Mouse (Mus musculus): Measurements from ENCODE around the gene Rgs10. TPM values are rescaled to one million over a fixed set of nuclear protein-coding genes. Genes with fewer than 3 reads are reported as not detected.

Gene Rgs10
- polyA plus RNA-seq, 1 experiment from 2014 or later = 20.3 TPM

DNA sequence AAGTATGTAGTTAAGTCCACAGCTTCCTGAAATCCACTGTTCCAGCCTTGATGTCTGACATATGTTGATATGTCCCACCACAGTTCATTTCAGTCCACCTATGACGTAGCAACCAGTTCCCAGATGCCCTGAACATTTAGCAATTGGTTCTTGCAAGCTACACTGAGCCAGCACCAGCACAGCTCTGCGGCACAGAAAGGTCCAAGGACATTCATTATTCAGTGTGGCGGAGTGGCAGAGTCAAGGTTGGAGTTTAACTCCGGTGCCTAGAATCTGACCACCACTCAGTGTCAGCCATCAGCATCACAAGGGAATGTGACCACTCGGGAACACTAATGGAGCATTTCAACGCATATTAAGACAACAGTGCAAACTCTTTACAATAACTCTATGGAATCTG lies 1.9 kb downstream of the Rgs10 start:
- peaks cover 40% of the 10 kb centered on the region for H3K27me3 ChIP-seq (ENCODE audit: control insufficient read depth, insufficient read depth, low read length)

DNA sequence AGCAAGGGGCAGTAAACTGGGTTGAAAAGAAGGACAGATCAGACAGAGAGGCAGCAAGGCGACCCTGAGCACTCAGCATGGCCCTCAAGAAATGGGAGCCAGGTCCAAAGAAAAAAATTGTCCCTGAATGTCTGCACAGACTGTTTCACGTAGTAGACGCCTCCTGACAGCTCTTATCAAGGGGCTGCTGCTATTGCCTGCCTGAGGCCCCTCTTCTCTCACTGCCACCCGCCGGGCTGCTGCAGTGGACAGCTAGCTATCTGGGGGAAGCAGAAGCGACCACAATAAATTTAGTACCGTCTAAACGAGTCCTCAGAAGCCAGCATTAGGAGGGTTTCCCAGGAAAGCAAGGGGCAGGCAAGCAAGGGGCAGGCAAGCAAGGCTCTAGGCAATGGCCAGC lies 4.1 kb downstream of the Rgs10 start:
- no peak for ATAC-seq (replicated peaks; ENCODE audit: insufficient number of reproducible peaks, low FRiP score, low TSS enrichment)
- Histone ChIP-seq H3K36me3 (ENCODE audit: control insufficient read depth, insufficient read depth, low read length) (no peaks in the 10 kb centered on the region), H3K4me1 (ENCODE audit: control insufficient read depth, insufficient read depth, low read length) (peaks cover 34% of the 10 kb centered on the region), H3K4me2 (peak overlapping the region; percentile 55), H3K27me3 (ENCODE audit: control insufficient read depth, insufficient read depth, low read length) (peaks cover 23% of the 10 kb centered on the region), H3K9me3 (replicated peaks; ENCODE audit: control insufficient read depth, low read length) (no peaks in the 10 kb centered on the region), H3K4me3 (ENCODE audit: low read depth, low read length) (peak overlapping the region; percentile 26), H3K27ac (ENCODE audit: low read depth, low read length) (peak overlapping the region; percentile 82), H3K9ac (ENCODE audit: low read depth, low read length) (peak overlapping the region; percentile 59)
- 3% methylated on average over 8 of the region's 8 CpGs for WGBS (ENCODE audit: insufficient replicate concordance)

More for the DNA sequence above, 1.9 kb downstream of the Rgs10 start:
- Histone ChIP-seq H3K27ac (ENCODE audit: low read depth, low read length) (no peak overlapping the region), H3K4me1 (ENCODE audit: control insufficient read depth, insufficient read depth, low read length) (peaks cover 34% of the 10 kb centered on the region), H3K9me3 (replicated peaks; ENCODE audit: control insufficient read depth, low read length) (no peaks in the 10 kb centered on the region), H3K36me3 (ENCODE audit: control insufficient read depth, insufficient read depth, low read length) (no peaks in the 10 kb centered on the region), H3K4me3 (ENCODE audit: low read depth, low read length) (0 out of 2 replicates have a peak overlapping the region, but pooled peaks have one; percentile 80), H3K9ac (ENCODE audit: low read depth, low read length) (no peak overlapping the region), H3K4me2 (peak overlapping the region; percentile 100)
- ATAC-seq (replicated peaks; ENCODE audit: insufficient number of reproducible peaks, low FRiP score, low TSS enrichment) = no peak
- WGBS (ENCODE audit: insufficient replicate concordance) = 65% methylated on average over 6 of the region's 6 CpGs

DNA sequence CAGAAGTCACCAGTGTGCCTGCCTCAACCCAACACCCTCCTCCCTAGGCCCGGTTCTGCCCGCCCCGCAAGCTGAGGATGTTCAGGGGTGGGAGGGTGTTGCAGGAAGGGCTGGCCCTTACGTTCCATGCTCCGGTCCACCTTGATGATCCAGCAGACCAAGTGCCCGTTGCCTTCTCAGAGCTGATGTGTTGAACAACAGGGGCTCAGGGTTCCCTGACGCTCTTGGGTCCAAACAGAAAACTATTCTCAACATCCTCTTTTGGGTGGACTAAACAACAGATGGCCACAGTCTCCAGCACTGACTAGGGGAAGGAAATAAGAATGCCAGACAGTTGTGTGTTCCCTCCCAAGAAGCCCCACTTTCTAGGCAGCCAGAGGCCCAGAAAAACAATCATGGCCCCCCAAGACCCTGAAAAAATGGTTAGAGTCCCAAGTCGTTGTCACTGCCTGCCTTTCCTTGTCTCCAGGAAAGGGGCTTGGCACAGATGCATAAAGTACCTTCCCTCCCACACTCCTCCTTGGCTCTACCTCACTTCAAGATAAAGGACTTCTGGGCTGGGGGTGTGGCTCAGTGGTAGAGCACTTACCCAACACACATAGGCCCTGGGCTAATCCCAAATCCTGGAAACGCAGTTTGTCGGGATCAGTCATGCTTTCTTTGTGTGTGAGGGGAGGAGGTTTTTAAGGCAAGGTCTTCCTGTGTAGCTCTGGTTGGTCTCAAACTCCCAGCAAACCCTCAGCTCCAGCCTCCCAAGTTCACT lies 6.3 kb downstream of the Rgs10 start:
- H3K9ac ChIP-seq (ENCODE audit: low read depth, low read length) = no peak overlapping the region
- H3K4me1 ChIP-seq (ENCODE audit: control insufficient read depth, insufficient read depth, low read length) = peaks cover 28% of the 10 kb centered on the region
- H3K27ac ChIP-seq (ENCODE audit: low read depth, low read length) = no peak overlapping the region
- no peak for ATAC-seq (replicated peaks; ENCODE audit: insufficient number of reproducible peaks, low FRiP score, low TSS enrichment)
- no peaks in the 10 kb centered on the region for H3K36me3 ChIP-seq (ENCODE audit: control insufficient read depth, insufficient read depth, low read length)
- no peaks in the 10 kb centered on the region for H3K9me3 ChIP-seq (replicated peaks; ENCODE audit: control insufficient read depth, low read length)
- 60% methylated on average over 10 of the region's 10 CpGs for WGBS (ENCODE audit: insufficient replicate concordance)
- H3K4me3 ChIP-seq (ENCODE audit: low read depth, low read length) = no peak overlapping the region
- peaks cover 11% of the 10 kb centered on the region for H3K27me3 ChIP-seq (ENCODE audit: control insufficient read depth, insufficient read depth, low read length)
- no peak overlapping the region for H3K4me2 ChIP-seq

DNA sequence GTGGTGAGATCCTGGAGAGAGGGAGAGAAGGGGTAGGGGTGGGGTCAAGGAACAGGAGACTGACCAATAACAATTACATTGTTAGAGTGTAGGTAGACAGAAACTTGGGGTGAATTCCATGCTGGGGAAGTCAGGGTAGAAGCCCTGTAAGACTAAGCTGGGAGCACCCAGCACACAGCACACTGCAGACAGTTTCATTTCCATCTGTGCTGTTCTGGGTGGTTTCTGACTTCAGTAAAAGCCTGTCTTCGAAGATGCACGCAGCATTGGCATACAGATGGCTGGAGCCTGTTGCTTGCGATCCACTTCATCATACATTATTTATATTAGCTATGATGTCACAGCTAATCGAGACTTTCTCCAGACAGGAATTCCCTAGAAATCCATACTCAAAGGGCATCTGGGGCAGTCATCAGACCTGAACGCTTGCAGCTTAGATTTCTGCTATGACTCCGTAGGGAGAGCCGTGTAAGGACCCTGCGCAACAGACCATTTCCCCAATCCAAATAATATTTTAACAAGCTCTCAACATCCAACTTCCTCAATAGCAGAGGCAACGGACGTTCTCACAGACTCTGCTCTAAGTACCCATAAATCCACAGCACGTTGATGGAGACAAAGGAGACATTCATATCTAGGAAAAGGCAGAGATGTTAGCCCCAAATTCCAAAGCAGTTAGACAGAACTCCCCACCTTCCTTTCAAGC lies 7.7 kb downstream of the Rgs10 start:
- no peaks in the 10 kb centered on the region for H3K9me3 ChIP-seq (replicated peaks; ENCODE audit: control insufficient read depth, low read length)
- peaks cover 25% of the 10 kb centered on the region for H3K4me1 ChIP-seq (ENCODE audit: control insufficient read depth, insufficient read depth, low read length)
- no peak for ATAC-seq (replicated peaks; ENCODE audit: insufficient number of reproducible peaks, low FRiP score, low TSS enrichment)
- no peak overlapping the region for H3K4me3 ChIP-seq (ENCODE audit: low read depth, low read length)
- WGBS (ENCODE audit: insufficient replicate concordance) = 70% methylated on average over 11 of the region's 11 CpGs
- H3K27me3 ChIP-seq (ENCODE audit: control insufficient read depth, insufficient read depth, low read length) = no peaks in the 10 kb centered on the region
- H3K27ac ChIP-seq (ENCODE audit: low read depth, low read length) = no peak overlapping the region
- H3K36me3 ChIP-seq (ENCODE audit: control insufficient read depth, insufficient read depth, low read length) = no peaks in the 10 kb centered on the region
- no peak overlapping the region for H3K9ac ChIP-seq (ENCODE audit: low read depth, low read length)
- H3K4me2 ChIP-seq = no peak overlapping the region

DNA sequence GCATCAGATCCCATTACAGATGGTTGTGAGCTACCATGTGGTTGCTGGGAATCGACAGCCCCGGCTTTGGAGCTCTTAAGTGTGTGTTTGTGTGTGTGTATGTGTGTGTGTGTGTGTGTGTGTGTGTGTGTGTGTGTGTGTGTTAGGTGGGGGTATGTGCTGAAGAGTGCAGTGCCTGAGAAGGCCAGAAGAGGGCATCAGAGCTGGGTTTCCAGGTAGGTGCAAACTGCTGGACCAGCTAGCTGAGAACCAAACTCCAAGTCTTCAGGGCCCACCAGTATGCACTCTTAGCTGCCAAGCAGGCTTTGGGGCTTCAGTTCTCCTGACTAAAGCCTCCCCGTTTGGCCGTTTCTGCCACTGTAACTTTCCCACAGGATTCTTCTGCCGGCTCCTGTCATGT lies 10.3 kb downstream of the Rgs10 start:
- WGBS (ENCODE audit: insufficient replicate concordance) = 98% methylated on average over 5 of the region's 5 CpGs
- H3K27me3 ChIP-seq (ENCODE audit: control insufficient read depth, insufficient read depth, low read length) = no peaks in the 10 kb centered on the region
- H3K9ac ChIP-seq (ENCODE audit: low read depth, low read length) = no peak overlapping the region

DNA sequence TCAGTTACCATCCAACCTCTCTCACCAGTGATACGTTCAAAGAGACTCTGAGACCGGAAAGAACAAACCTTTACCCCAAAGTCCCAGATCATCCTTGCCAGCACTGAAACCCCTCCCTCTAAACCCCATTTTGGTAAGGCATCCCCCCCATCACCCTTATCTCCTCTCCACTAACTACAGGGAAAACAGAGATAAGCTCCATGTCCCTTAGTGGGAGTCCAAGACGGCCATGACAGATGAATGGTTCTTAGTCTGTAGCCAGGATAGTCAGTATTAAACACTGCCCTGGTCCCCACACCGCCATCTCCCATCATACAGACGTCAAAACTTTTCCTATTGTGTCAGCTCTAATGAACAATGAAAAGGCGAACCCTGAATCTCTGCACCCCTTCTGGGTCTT lies 14.6 kb downstream of the Rgs10 start:
- Histone ChIP-seq H3K4me3 (ENCODE audit: low read depth, low read length) (no peak overlapping the region), H3K4me2 (no peak overlapping the region), H3K4me1 (ENCODE audit: control insufficient read depth, insufficient read depth, low read length) (no peaks in the 10 kb centered on the region), H3K9ac (ENCODE audit: low read depth, low read length) (no peak overlapping the region), H3K27ac (ENCODE audit: low read depth, low read length) (no peak overlapping the region), H3K9me3 (replicated peaks; ENCODE audit: control insufficient read depth, low read length) (no peaks in the 10 kb centered on the region), H3K36me3 (ENCODE audit: control insufficient read depth, insufficient read depth, low read length) (no peaks in the 10 kb centered on the region), H3K27me3 (ENCODE audit: control insufficient read depth, insufficient read depth, low read length) (no peaks in the 10 kb centered on the region)
- ATAC-seq (replicated peaks; ENCODE audit: insufficient number of reproducible peaks, low FRiP score, low TSS enrichment) = no peak
- WGBS (ENCODE audit: insufficient replicate concordance) = 75% methylated on average over 6 of the region's 6 CpGs

More for the DNA sequence above, 10.3 kb downstream of the Rgs10 start:
- ATAC-seq (replicated peaks; ENCODE audit: insufficient number of reproducible peaks, low FRiP score, low TSS enrichment) = no peak
- no peaks in the 10 kb centered on the region for H3K9me3 ChIP-seq (replicated peaks; ENCODE audit: control insufficient read depth, low read length)
- H3K4me2 ChIP-seq = no peak overlapping the region
- no peaks in the 10 kb centered on the region for H3K36me3 ChIP-seq (ENCODE audit: control insufficient read depth, insufficient read depth, low read length)
- H3K4me3 ChIP-seq (ENCODE audit: low read depth, low read length) = no peak overlapping the region
- no peak overlapping the region for H3K27ac ChIP-seq (ENCODE audit: low read depth, low read length)
- peaks cover 6% of the 10 kb centered on the region; the same call in 1 of the 2 replicates for H3K4me1 ChIP-seq (ENCODE audit: control insufficient read depth, insufficient read depth, low read length)

DNA sequence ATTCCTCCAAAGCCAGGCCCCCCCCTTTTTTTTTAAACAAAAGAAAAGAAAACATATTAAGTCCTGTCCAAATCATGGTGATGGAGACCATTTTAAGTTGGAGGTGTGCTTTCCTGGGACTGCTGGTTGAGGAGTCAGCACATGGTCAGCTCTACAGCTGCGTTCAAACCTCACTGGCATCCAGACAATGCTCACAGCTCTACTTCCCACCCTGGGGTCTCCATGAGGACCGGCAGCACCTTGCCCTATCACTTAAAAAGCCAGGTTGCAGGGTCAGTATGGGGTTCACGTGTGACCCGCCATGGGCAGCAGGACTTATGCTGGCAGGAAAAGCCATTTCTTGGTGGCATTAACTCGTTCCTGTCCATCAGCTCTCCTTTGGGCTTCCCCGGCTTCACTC lies 15.0 kb downstream of the Rgs10 start:
- no peaks in the 10 kb centered on the region for H3K4me1 ChIP-seq (ENCODE audit: control insufficient read depth, insufficient read depth, low read length)
- ATAC-seq (replicated peaks; ENCODE audit: insufficient number of reproducible peaks, low FRiP score, low TSS enrichment) = no peak
- WGBS (ENCODE audit: insufficient replicate concordance) = 70% methylated on average over 6 of the region's 6 CpGs
- H3K27me3 ChIP-seq (ENCODE audit: control insufficient read depth, insufficient read depth, low read length) = no peaks in the 10 kb centered on the region
- no peaks in the 10 kb centered on the region for H3K9me3 ChIP-seq (replicated peaks; ENCODE audit: control insufficient read depth, low read length)
- H3K9ac ChIP-seq (ENCODE audit: low read depth, low read length) = no peak overlapping the region
- H3K36me3 ChIP-seq (ENCODE audit: control insufficient read depth, insufficient read depth, low read length) = no peaks in the 10 kb centered on the region
- no peak overlapping the region for H3K4me3 ChIP-seq (ENCODE audit: low read depth, low read length)
- no peak overlapping the region for H3K27ac ChIP-seq (ENCODE audit: low read depth, low read length)
- no peak overlapping the region for H3K4me2 ChIP-seq

DNA sequence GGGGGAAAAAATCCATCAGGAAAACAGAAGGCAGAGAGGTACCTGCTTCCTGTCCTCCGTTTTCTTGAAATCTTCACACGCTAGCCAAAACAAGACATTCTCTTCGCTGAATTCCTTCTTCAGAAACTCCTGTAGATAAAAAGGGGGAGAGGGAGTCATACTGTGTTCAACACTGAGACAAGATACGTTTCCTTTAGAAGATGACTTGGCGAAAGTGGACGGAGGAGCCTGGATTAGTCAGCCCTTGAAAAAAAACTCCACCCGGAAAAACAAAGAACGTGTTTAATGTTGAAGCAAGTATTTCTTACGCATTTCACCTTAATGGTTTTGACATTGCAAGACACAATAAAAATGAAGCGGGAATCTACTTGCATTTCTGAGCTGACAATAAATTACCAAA lies 15.4 kb downstream of the Rgs10 start:
- Histone ChIP-seq H3K4me2 (no peak overlapping the region), H3K4me1 (ENCODE audit: control insufficient read depth, insufficient read depth, low read length) (no peaks in the 10 kb centered on the region), H3K36me3 (ENCODE audit: control insufficient read depth, insufficient read depth, low read length) (no peaks in the 10 kb centered on the region), H3K9ac (ENCODE audit: low read depth, low read length) (no peak overlapping the region), H3K27ac (ENCODE audit: low read depth, low read length) (no peak overlapping the region), H3K27me3 (ENCODE audit: control insufficient read depth, insufficient read depth, low read length) (no peaks in the 10 kb centered on the region), H3K4me3 (ENCODE audit: low read depth, low read length) (no peak overlapping the region), H3K9me3 (replicated peaks; ENCODE audit: control insufficient read depth, low read length) (no peaks in the 10 kb centered on the region)
- WGBS (ENCODE audit: insufficient replicate concordance) = 54% methylated on average over 10 of the region's 10 CpGs
- no peak for ATAC-seq (replicated peaks; ENCODE audit: insufficient number of reproducible peaks, low FRiP score, low TSS enrichment)

All from heart, embryonic 11.5 days (tissue).